In the genomic region with DNA sequence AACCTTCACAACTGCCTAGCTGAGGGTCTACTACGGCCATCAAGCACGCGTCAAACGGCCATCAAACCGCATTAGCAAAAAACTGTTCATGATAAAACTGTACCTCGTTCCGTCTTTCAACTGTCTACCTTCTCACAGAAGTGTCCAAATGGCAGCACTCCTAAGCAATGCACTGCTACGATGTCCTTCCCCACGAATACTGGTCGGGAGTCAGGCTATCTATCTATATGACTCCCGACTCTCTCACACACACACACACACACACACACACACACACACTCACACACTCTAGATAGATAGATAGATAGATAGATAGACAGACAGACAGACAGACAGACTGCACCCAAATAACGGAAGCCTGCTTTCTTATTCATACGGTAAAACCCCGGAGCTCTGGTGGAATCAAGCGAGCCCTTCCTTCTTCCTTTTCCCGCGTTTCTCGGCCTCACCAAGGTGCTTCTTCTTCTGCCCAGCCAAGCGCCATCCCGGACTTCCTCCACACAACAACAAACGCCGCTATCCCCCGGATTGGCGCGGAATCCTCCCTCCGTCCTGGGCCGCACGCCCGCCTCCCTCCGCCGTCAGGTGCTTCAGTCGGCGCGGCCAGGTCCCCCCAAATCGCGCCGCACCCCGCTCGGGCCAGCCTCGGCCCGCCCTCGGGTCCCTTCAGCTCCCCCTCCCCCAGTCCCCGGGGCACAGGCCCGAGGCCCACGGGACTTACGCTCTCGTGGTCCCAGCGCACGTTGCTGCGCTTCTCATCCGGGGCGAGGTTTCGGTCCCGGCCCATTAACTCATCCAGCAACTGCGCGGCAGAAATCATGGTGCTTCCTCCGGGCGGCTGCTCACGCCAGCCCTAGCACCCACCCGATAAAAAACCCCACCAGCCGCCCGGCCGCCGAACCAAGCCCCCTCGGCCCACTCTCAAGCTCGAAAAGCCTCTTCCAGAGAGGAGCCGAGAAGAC, we compare ENCODE assay signal across 1 mouse cellular context.
TF ChIP-seq lines count a peak whose summit lies in the region.

No protein-coding gene starts in this region.

TF ChIP-seq in CH12.LX, 34 proteins besides CTCF, POLR2A, EP300 and RAD21 (continued from another document):
- TF ChIP-seq JUN (IDR thresholded peaks at IDR 0.05; ENCODE audit: insufficient read depth, low read depth, low read length) (no peak), ZKSCAN1 (IDR thresholded peaks at IDR 0.05; ENCODE audit: borderline replicate concordance, low read depth, low read length) (no peak), NRF1 (IDR thresholded peaks at IDR 0.05; ENCODE audit: low read depth, low read length) (no peak), SIN3A (IDR thresholded peaks at IDR 0.05; ENCODE audit: low read length) (peak; percentile 73), E2F4 (IDR thresholded peaks at IDR 0.05; ENCODE audit: insufficient replicate concordance, low read depth, low read length) (0 out of 2 replicates have a peak, but pooled peaks have one; percentile 39), MAFK (IDR thresholded peaks at IDR 0.05; ENCODE audit: insufficient replicate concordance, low read length) (no peak), BHLHE40 (IDR thresholded peaks at IDR 0.05; ENCODE audit: low read depth, low read length) (peak; percentile 50; the same call in 1 of the 2 replicates), NELFE (IDR thresholded peaks at IDR 0.05; ENCODE audit: low read depth, low read length) (no peak), TCF12 (IDR thresholded peaks at IDR 0.05; ENCODE audit: low read depth, low read length) (no peak), SMC3 (IDR thresholded peaks at IDR 0.05; ENCODE audit: low read depth, low read length) (no peak), CHD2 (IDR thresholded peaks at IDR 0.05; ENCODE audit: low read length) (peak; percentile 52; the same call in 1 of the 2 replicates), MYC (IDR thresholded peaks at IDR 0.05; ENCODE audit: low read depth, low read length) (peak; percentile 66; the same call in 1 of the 2 replicates), ZNF384 (IDR thresholded peaks at IDR 0.05; ENCODE audit: low read depth, low read length) (no peak), MAZ (IDR thresholded peaks at IDR 0.05; ENCODE audit: low read depth, low read length) (peak; percentile 32; the same call in 1 of the 2 replicates), JUND (conservative IDR thresholded peaks at IDR 0.05; ENCODE audit: low read depth, low read length) (no peak), ETS1 (conservative IDR thresholded peaks at IDR 0.05; ENCODE audit: low read depth, low read length) (no peak), RCOR1 (conservative IDR thresholded peaks at IDR 0.05; ENCODE audit: low read depth, low read length) (no peak), ZMIZ1 (IDR thresholded peaks at IDR 0.05; ENCODE audit: low read depth, low read length) (0 out of 2 replicates have a peak, but pooled peaks have one; percentile 64), TBP (conservative IDR thresholded peaks at IDR 0.05; ENCODE audit: low read depth, low read length) (no peak), ELF1 (IDR thresholded peaks at IDR 0.05; ENCODE audit: low read depth, low read length) (peak; percentile 33; the same call in 1 of the 2 replicates), USF2 (conservative IDR thresholded peaks at IDR 0.05; ENCODE audit: low read depth, low read length) (no peak), CHD1 (IDR thresholded peaks at IDR 0.05; ENCODE audit: low read depth, low read length) (peak; percentile 33), GABPA (IDR thresholded peaks at IDR 0.05; ENCODE audit: insufficient replicate concordance, low read depth, low read length) (no peak), HCFC1 (IDR thresholded peaks at IDR 0.05; ENCODE audit: low read depth, low read length) (no peak)
